Mouse (Mus musculus) lung, postnatal 25 days (tissue): Measurements from ENCODE around the gene Prss35.

Source experiments
- DNase-seq: peaks from one replicate; pipeline ENCODE4 v3.0.0; 2022; ENCODE audit warnings: low spot score

Prss35 gene

GRCm38 (mm10) chr9:86799099-86799498, 55.6 kb downstream of the Prss35 start:
- DNase-seq = no peak

GRCm38 (mm10) chr9:86800600-86801163, 57.2 kb downstream of the Prss35 start:
- DNase-seq = peak; percentile 4
